Mouse (Mus musculus) brain, embryonic 14.5 days (tissue): ENCODE measurements around the gene Mtx1.

Source experiments
- CTCF ChIP-seq: fragments of 200-500 bp; IDR thresholded peaks from 2 replicates; pipeline ENCODE4 v1.5.1; 2012; ENCODE audit warnings: inconsistent platforms, mild to moderate bottlenecking, moderate library complexity, borderline replicate concordance; ENCODE audit not compliant: insufficient read depth, insufficient read length; ENCODE audit errors: extremely low read depth
- POLR2A ChIP-seq: fragments of 200-500 bp; IDR thresholded peaks from 2 replicates; pipeline ENCODE4 v1.6.1; 2012; ENCODE audit warnings: mild to moderate bottlenecking, inconsistent platforms, borderline replicate concordance; ENCODE audit not compliant: poor library complexity, insufficient read depth, insufficient read length, severe bottlenecking; ENCODE audit errors: extremely low read depth

DNA sequence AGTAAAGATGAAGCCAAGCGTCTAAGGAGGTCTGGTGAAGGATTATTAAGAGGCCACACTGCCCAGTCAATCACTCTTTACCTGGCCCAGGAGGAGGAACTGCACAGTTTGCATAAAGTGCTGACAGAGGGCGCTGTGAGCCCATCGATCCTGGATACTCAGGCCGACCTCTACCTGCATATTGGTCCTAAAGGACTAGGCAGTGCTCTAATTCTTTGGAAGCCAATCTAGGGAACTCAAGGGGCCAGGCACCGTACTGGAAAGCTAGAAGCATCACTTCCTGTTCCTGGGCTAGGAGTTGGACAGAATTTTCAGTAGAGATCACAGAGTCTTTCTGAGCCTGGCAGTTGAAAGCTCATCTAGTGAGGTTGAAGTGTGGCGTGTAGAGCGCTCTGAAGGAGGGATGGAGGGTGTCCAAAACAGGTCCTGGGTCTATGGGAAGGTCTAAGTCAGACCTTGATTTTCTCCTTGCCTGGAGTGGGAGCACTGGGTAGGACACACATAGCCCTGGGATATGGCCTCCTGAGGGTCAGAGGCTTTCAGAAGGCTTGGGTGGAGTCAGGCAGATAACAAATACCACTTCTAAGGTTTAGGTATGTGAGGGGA, 23.6 kb upstream of the Mtx1 start:
- TF ChIP-seq CTCF = peak; percentile 63
- TF ChIP-seq POLR2A = no peak
